Mouse (Mus musculus): Measurements from ENCODE around the gene Wnt11. TPM values are rescaled to one million over a fixed set of nuclear protein-coding genes. Genes with fewer than 3 reads are reported as not detected.

The Wnt11 gene
- polyA plus RNA-seq, 1 experiment: 0.80 TPM

GRCm38 (mm10) chr7:98874411-98874951 lies 39.6 kb downstream of the Wnt11 start:
- no peak overlapping the region for H3K27ac ChIP-seq (ENCODE audit: control insufficient read depth, insufficient read depth, low read depth, low read length)
- H3K27me3 ChIP-seq (ENCODE audit: control insufficient read depth, insufficient read depth, low read length): no peaks in the 10 kb centered on the region
- no peak for TF ChIP-seq POLR2A (IDR thresholded peaks at IDR 0.05; ENCODE audit: control insufficient read depth, low read depth, low read length)
- no peak for TF ChIP-seq CTCF (IDR thresholded peaks at IDR 0.05; ENCODE audit: control insufficient read depth, insufficient read depth, insufficient replicate concordance, low read depth, low read length)
- H3K4me1 ChIP-seq (ENCODE audit: control insufficient read depth, insufficient read depth, low read length): peaks cover 6% of the 10 kb centered on the region
- no peak overlapping the region for H3K4me3 ChIP-seq (ENCODE audit: control insufficient read depth, low read depth, low read length)
- no peaks in the 10 kb centered on the region for H3K36me3 ChIP-seq (ENCODE audit: control insufficient read depth, insufficient read depth, low read length)

- peaks cover 6% of the 10 kb centered on the region for H3K4me1 ChIP-seq (ENCODE audit: control insufficient read depth, insufficient read depth, low read length)
- no peaks in the 10 kb centered on the region for H3K36me3 ChIP-seq (ENCODE audit: control insufficient read depth, insufficient read depth, low read length)
- TF ChIP-seq CTCF (IDR thresholded peaks at IDR 0.05; ENCODE audit: control insufficient read depth, insufficient read depth, insufficient replicate concordance, low read depth, low read length) (no peak), POLR2A (IDR thresholded peaks at IDR 0.05; ENCODE audit: control insufficient read depth, low read depth, low read length) (no peak)
- H3K4me3 ChIP-seq (ENCODE audit: control insufficient read depth, low read depth, low read length): no peak overlapping the region
- H3K27ac ChIP-seq (ENCODE audit: control insufficient read depth, insufficient read depth, low read depth, low read length): no peak overlapping the region
- no peaks in the 10 kb centered on the region for H3K27me3 ChIP-seq (ENCODE audit: control insufficient read depth, insufficient read depth, low read length)
Measured at GRCm38 (mm10) chr7:98875390-98875990, 40.6 kb downstream of the Wnt11 start.

GRCm38 (mm10) chr7:98876119-98876518 lies 41.2 kb downstream of the Wnt11 start:
- Histone ChIP-seq H3K27me3 (ENCODE audit: control insufficient read depth, insufficient read depth, low read length) (no peaks in the 10 kb centered on the region), H3K4me1 (ENCODE audit: control insufficient read depth, insufficient read depth, low read length) (peaks cover 6% of the 10 kb centered on the region), H3K36me3 (ENCODE audit: control insufficient read depth, insufficient read depth, low read length) (no peaks in the 10 kb centered on the region), H3K27ac (ENCODE audit: control insufficient read depth, insufficient read depth, low read depth, low read length) (no peak overlapping the region), H3K4me3 (ENCODE audit: control insufficient read depth, low read depth, low read length) (no peak overlapping the region)
- no peak for TF ChIP-seq CTCF (IDR thresholded peaks at IDR 0.05; ENCODE audit: control insufficient read depth, insufficient read depth, insufficient replicate concordance, low read depth, low read length)

GRCm38 (mm10) chr7:98879176-98879575 lies 44.3 kb downstream of the Wnt11 start:
- Histone ChIP-seq H3K27ac (ENCODE audit: control insufficient read depth, insufficient read depth, low read depth, low read length) (no peak overlapping the region), H3K4me3 (ENCODE audit: control insufficient read depth, low read depth, low read length) (no peak overlapping the region), H3K36me3 (ENCODE audit: control insufficient read depth, insufficient read depth, low read length) (no peaks in the 10 kb centered on the region), H3K27me3 (ENCODE audit: control insufficient read depth, insufficient read depth, low read length) (no peaks in the 10 kb centered on the region), H3K4me1 (ENCODE audit: control insufficient read depth, insufficient read depth, low read length) (no peaks in the 10 kb centered on the region; the same call in 1 of the 2 replicates)
- TF ChIP-seq POLR2A (IDR thresholded peaks at IDR 0.05; ENCODE audit: control insufficient read depth, low read depth, low read length) (no peak), CTCF (IDR thresholded peaks at IDR 0.05; ENCODE audit: control insufficient read depth, insufficient read depth, insufficient replicate concordance, low read depth, low read length) (no peak)

- no peak overlapping the region for H3K4me3 ChIP-seq (ENCODE audit: control insufficient read depth, low read depth, low read length)
- H3K27me3 ChIP-seq (ENCODE audit: control insufficient read depth, insufficient read depth, low read length): no peaks in the 10 kb centered on the region
- H3K4me1 ChIP-seq (ENCODE audit: control insufficient read depth, insufficient read depth, low read length): no peaks in the 10 kb centered on the region
- no peaks in the 10 kb centered on the region for H3K36me3 ChIP-seq (ENCODE audit: control insufficient read depth, insufficient read depth, low read length)
- H3K27ac ChIP-seq (ENCODE audit: control insufficient read depth, insufficient read depth, low read depth, low read length): no peak overlapping the region
- TF ChIP-seq CTCF (IDR thresholded peaks at IDR 0.05; ENCODE audit: control insufficient read depth, insufficient read depth, insufficient replicate concordance, low read depth, low read length) (no peak), POLR2A (IDR thresholded peaks at IDR 0.05; ENCODE audit: control insufficient read depth, low read depth, low read length) (no peak)
Measured at GRCm38 (mm10) chr7:98881887-98882286, 47.0 kb downstream of the Wnt11 start.

GRCm38 (mm10) chr7:98887811-98888261 lies 52.9 kb downstream of the Wnt11 start:
- H3K36me3 ChIP-seq (ENCODE audit: control insufficient read depth, insufficient read depth, low read length): no peaks in the 10 kb centered on the region
- H3K27me3 ChIP-seq (ENCODE audit: control insufficient read depth, insufficient read depth, low read length): no peaks in the 10 kb centered on the region
- no peak for TF ChIP-seq CTCF (IDR thresholded peaks at IDR 0.05; ENCODE audit: control insufficient read depth, insufficient read depth, insufficient replicate concordance, low read depth, low read length)
- H3K27ac ChIP-seq (ENCODE audit: control insufficient read depth, insufficient read depth, low read depth, low read length): no peak overlapping the region
- no peak overlapping the region for H3K4me3 ChIP-seq (ENCODE audit: control insufficient read depth, low read depth, low read length)
- no peaks in the 10 kb centered on the region for H3K4me1 ChIP-seq (ENCODE audit: control insufficient read depth, insufficient read depth, low read length)

GRCm38 (mm10) chr7:98888810-98889209 lies 53.9 kb downstream of the Wnt11 start:
- Histone ChIP-seq H3K36me3 (ENCODE audit: control insufficient read depth, insufficient read depth, low read length) (no peaks in the 10 kb centered on the region), H3K27me3 (ENCODE audit: control insufficient read depth, insufficient read depth, low read length) (no peaks in the 10 kb centered on the region), H3K27ac (ENCODE audit: control insufficient read depth, insufficient read depth, low read depth, low read length) (no peak overlapping the region), H3K4me1 (ENCODE audit: control insufficient read depth, insufficient read depth, low read length) (no peaks in the 10 kb centered on the region), H3K4me3 (ENCODE audit: control insufficient read depth, low read depth, low read length) (no peak overlapping the region)
- TF ChIP-seq POLR2A (IDR thresholded peaks at IDR 0.05; ENCODE audit: control insufficient read depth, low read depth, low read length) (no peak), CTCF (IDR thresholded peaks at IDR 0.05; ENCODE audit: control insufficient read depth, insufficient read depth, insufficient replicate concordance, low read depth, low read length) (no peak)

Measured in testis, adult 2 months (tissue).